Mouse (Mus musculus): ENCODE results near the gene Ipo11.

Gene Ipo11

GRCm38 (mm10) chr13:106894284-106894683, 42.5 kb downstream of the Ipo11 start:
- peak; percentile 18 for DNase-seq

- no peak for DNase-seq
Observed at GRCm38 (mm10) chr13:106893701-106894100, 43.1 kb downstream of the Ipo11 start.

GRCm38 (mm10) chr13:106893196-106893595, 43.6 kb downstream of the Ipo11 start:
- no peak for DNase-seq

- DNase-seq = no peak
Observed at GRCm38 (mm10) chr13:106887364-106887763, 49.4 kb downstream of the Ipo11 start.

- no peak for DNase-seq
Observed at GRCm38 (mm10) chr13:106884249-106884648, 52.5 kb downstream of the Ipo11 start.

GRCm38 (mm10) chr13:106876278-106876677, 60.5 kb downstream of the Ipo11 start:
- DNase-seq = peak; percentile 7

- no peak for DNase-seq
Observed at GRCm38 (mm10) chr13:106865547-106865946, 71.2 kb downstream of the Ipo11 start.

- no peak for DNase-seq
Observed at GRCm38 (mm10) chr13:106858779-106859178, 78.0 kb downstream of the Ipo11 start.

GRCm38 (mm10) chr13:106856556-106856955, 80.2 kb downstream of the Ipo11 start:
- DNase-seq = no peak

- no peak for DNase-seq
Observed at GRCm38 (mm10) chr13:106847534-106847933, 89.2 kb downstream of the Ipo11 start.

GRCm38 (mm10) chr13:106844928-106845327, 91.8 kb downstream of the Ipo11 start:
- no peak for DNase-seq

- DNase-seq = no peak
Observed at GRCm38 (mm10) chr13:106842542-106842941, 94.2 kb downstream of the Ipo11 start.

- no peak for DNase-seq
Observed at GRCm38 (mm10) chr13:106838778-106839177, 98.0 kb downstream of the Ipo11 start.

- DNase-seq = no peak
Observed at GRCm38 (mm10) chr13:106836527-106836879, 100.3 kb downstream of the Ipo11 start.

GRCm38 (mm10) chr13:106835844-106836526, 100.8 kb downstream of the Ipo11 start:
- DNase-seq = peak; percentile 63

- DNase-seq = no peak
Observed at GRCm38 (mm10) chr13:106830029-106830428, 106.7 kb downstream of the Ipo11 start.

- no peak for DNase-seq
Observed at GRCm38 (mm10) chr13:106829327-106829997, 107.3 kb downstream of the Ipo11 start.

GRCm38 (mm10) chr13:106825618-106826017, 111.1 kb downstream of the Ipo11 start:
- no peak for DNase-seq

GRCm38 (mm10) chr13:106823875-106824191, 112.9 kb downstream of the Ipo11 start:
- DNase-seq = no peak

GRCm38 (mm10) chr13:106823121-106823874, 113.5 kb downstream of the Ipo11 start:
- no peak for DNase-seq

- DNase-seq = peak; percentile 7
Observed at GRCm38 (mm10) chr13:106820149-106820548, 116.6 kb downstream of the Ipo11 start.

- DNase-seq = no peak
Observed at GRCm38 (mm10) chr13:106819749-106820148, 117.0 kb downstream of the Ipo11 start.

GRCm38 (mm10) chr13:106817066-106817465, 119.7 kb downstream of the Ipo11 start:
- DNase-seq = no peak

GRCm38 (mm10) chr13:106813519-106813918, 123.2 kb downstream of the Ipo11 start:
- no peak for DNase-seq

Data from lung, postnatal 10 days (tissue).